Mouse (Mus musculus): ENCODE results near the gene Pak1ip1.
"Not testable (repeated sequence)": the region's sequence is repeated elsewhere in the genome, so short reads cannot be mapped to it uniquely, and the experiment has no call there.

The Pak1ip1 gene

GRCm38 (mm10) chr13:41000926-41001639 lies at the start of gene Pak1ip1:
Pak1ip1 (plus strand) TSS chr13:41001023.
- DNase-seq: peak; percentile 92 to 95

GRCm38 (mm10) chr13:40951386-40951976 lies 49.3 kb upstream of the Pak1ip1 start:
- no peak for DNase-seq

GRCm38 (mm10) chr13:40953231-40953630 lies 47.6 kb upstream of the Pak1ip1 start:
- no peak for DNase-seq

GRCm38 (mm10) chr13:40955773-40956172 lies 45.0 kb upstream of the Pak1ip1 start:
- no peak for DNase-seq

GRCm38 (mm10) chr13:40967609-40968008 lies 33.2 kb upstream of the Pak1ip1 start:
- DNase-seq: no peak

GRCm38 (mm10) chr13:40968564-40968963 lies 32.3 kb upstream of the Pak1ip1 start:
- DNase-seq: no peak

- DNase-seq: no peak
Observed at GRCm38 (mm10) chr13:40969761-40970390, 30.9 kb upstream of the Pak1ip1 start.

GRCm38 (mm10) chr13:40971261-40971660 lies 29.6 kb upstream of the Pak1ip1 start:
- no peak for DNase-seq

GRCm38 (mm10) chr13:40971831-40972230 lies 29.0 kb upstream of the Pak1ip1 start:
- DNase-seq: no peak

- DNase-seq: no peak
Observed at GRCm38 (mm10) chr13:40972976-40973375, 27.8 kb upstream of the Pak1ip1 start.

GRCm38 (mm10) chr13:40977609-40978008 lies 23.2 kb upstream of the Pak1ip1 start:
- peak; percentile 15 to 18 for DNase-seq

GRCm38 (mm10) chr13:40978652-40979051 lies 22.2 kb upstream of the Pak1ip1 start:
- DNase-seq: no peak

- DNase-seq: no peak
Observed at GRCm38 (mm10) chr13:40979321-40979720, 21.5 kb upstream of the Pak1ip1 start.

- DNase-seq: no peak
Observed at GRCm38 (mm10) chr13:40982759-40983158, 18.1 kb upstream of the Pak1ip1 start.

GRCm38 (mm10) chr13:40986081-40986480 lies 14.7 kb upstream of the Pak1ip1 start:
- DNase-seq: no peak

GRCm38 (mm10) chr13:40987608-40988303 lies 13.1 kb upstream of the Pak1ip1 start:
- DNase-seq: not testable (repeated sequence)

- no peak for DNase-seq
Observed at GRCm38 (mm10) chr13:40988418-40988817, 12.4 kb upstream of the Pak1ip1 start.

GRCm38 (mm10) chr13:40994487-40995263 lies 6.1 kb upstream of the Pak1ip1 start:
- DNase-seq: no peak

GRCm38 (mm10) chr13:40998537-40998936 lies 2.3 kb upstream of the Pak1ip1 start:
- DNase-seq: not testable (repeated sequence)

GRCm38 (mm10) chr13:41000140-41000925 lies 490 bp upstream of the Pak1ip1 start:
- peak; percentile 26 to 47 for DNase-seq

GRCm38 (mm10) chr13:41002001-41002400 lies 1.2 kb downstream of the Pak1ip1 start:
- DNase-seq: no peak

GRCm38 (mm10) chr13:41006244-41006643 lies 5.4 kb downstream of the Pak1ip1 start:
- DNase-seq: no peak

All from cerebellum, adult 18-20 months (tissue).